Mouse (Mus musculus) mature B cell (primary cell): ENCODE measurements around the gene Vegfa.

Experiments used
- in situ Hi-C: fragments of 300-500 bp; cut with MboI; formaldehyde crosslinking; loops from 2 replicates; pipeline ENCODE4 v1.14.3; 2019

The Vegfa gene

GRCm38 (mm10) chr17:46051356-46051755 lies 19.2 kb upstream of the Vegfa start:
- in situ Hi-C loops, result no loop called here

- in situ Hi-C loops, result no loop called here
Measured at GRCm38 (mm10) chr17:46049567-46049966, 17.4 kb upstream of the Vegfa start.

- in situ Hi-C loops, result no loop called here
Measured at GRCm38 (mm10) chr17:46048184-46048583, 16.0 kb upstream of the Vegfa start.

DNA sequence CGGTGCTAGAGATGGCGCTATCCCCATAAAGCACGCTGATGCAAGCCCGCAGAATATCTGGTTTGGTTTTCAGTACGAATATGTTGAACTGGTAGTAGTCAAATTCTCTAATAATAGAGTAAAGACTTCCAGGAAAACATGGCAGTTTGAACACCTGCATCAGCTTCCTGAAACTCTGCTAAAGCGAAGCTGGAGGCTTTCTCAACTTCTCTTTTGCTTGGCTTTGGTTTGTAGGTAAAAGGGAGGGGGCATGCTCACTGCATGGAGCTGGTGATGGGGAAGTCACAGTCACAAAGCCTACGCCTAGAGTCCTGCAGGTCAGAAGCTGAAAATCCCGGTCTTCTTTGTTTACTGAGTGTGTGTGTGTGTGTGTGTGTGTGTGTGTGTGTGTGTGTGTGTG lies 13.6 kb upstream of the Vegfa start:
- in situ Hi-C loops, result no loop called here

DNA sequence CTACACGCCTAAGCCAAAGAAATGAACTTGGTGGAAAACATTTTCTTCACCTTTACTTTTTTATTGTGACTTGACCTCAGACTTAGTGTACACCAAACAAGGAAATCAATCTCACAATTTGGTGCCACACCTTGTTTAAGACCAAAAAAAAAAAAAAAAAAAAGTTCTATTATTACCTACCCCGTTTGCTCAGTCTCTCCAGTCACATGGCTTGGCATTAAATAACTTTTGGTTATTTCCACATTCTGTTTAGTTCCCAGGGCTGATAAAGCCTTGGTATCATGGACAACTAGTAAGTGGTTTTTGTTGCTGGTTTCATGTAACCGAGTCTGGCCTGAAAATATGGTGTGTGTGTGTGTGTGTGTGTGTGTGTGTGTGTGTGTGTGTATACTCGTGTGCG lies 12.8 kb upstream of the Vegfa start:
- in situ Hi-C loops, result no loop called here

DNA sequence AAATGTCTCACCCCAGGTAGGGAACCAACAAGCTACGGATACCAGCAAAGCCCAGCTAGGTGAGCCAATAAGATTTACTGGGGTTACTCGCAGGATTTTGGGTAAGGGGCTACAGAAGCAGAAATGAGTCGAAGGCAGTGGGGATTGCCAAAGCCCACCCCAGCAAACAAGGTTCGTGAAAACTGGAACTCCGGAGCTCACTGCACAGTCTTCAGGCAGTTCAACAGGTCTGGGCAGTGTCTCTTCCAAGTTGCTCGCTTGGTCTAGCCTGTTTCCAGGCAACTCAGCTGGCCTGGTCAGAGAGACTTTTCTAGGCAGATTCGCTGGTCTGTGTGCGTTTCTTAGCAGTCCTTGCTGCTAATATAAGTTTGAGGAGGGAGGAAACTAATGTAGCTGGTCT lies 10.0 kb upstream of the Vegfa start:
- in situ Hi-C loops, result no loop called here

- in situ Hi-C loops, result no loop called here
Measured at GRCm38 (mm10) chr17:46041679-46042078, 9.5 kb upstream of the Vegfa start.

GRCm38 (mm10) chr17:46041223-46041622 lies 9.1 kb upstream of the Vegfa start:
- in situ Hi-C loops, result no loop called here

GRCm38 (mm10) chr17:46040561-46040960 lies 8.4 kb upstream of the Vegfa start:
- in situ Hi-C loops, result no loop called here

DNA sequence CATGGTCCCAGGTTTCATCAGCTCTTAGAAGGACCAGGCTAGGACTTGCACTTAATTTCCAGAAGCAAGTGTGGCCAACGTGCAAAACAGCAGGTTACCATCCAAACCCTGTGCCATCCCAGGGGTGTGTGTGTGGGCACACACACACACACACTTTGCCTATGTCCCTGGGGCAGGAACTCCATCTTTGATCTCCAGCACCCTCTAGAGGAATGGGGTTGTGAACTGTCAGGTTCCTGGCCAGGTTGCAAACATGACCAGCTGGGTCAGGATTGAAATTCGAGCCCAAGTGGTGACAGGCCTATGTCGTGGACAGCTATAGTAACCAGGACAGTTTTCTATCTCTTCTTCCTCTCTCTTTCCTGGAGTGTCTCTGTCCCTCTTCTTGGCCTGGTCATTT lies 6.7 kb upstream of the Vegfa start:
- in situ Hi-C loops, result no loop called here

DNA sequence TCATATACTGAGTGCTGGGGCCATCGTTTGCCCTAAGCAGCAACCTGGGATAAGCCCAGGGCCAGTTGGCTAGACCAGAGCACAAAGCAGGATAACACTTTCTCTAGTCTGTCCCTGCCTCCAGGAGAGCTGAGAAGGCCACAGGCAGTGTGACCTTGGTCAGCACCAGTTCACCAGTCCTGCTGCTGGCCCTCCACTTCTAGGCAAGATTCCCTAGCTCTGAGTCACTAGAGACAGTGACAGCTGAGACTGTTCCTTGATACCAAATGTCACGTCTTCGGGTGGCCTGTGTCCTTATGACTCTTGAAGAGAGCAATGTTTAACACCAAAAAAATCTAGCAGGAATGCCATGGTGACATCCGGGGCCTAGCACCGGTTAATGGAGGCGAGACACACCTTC lies 4.2 kb upstream of the Vegfa start:
- in situ Hi-C loops, result no loop called here

GRCm38 (mm10) chr17:46034110-46034509 lies 1.9 kb upstream of the Vegfa start:
- in situ Hi-C loops, result loop anchor here (5.0 kb wide), 1 partner anchor 302 kb away; the partner anchor contains the start of gene 1600014C23Rik

DNA sequence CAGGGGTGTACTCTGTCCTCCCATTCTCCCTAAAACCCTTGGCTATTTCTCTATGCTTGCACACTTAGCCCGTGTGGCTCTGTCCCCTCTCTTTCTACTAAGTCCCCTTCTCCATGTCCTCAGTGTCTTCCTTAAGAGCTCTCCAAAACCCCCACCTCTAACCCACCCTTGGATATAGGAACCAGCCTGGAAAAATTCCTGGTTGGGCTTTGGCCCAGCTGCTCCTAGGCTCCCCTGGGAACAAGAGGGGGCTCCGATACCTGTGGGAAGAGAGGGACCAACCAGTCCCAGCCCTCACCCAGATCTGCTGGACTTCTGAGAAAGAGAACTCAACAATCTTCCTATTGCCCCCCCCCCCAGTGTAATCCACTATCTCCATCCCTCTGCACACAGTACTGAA lies 1.4 kb upstream of the Vegfa start:
- in situ Hi-C loops, result loop anchor here (5.0 kb wide), 1 partner anchor 301 kb away; the partner anchor contains the start of gene 1600014C23Rik

- in situ Hi-C loops, result loop anchor here (5.0 kb wide), 1 partner anchor 301 kb away; the partner anchor contains the start of gene 1600014C23Rik
Measured at GRCm38 (mm10) chr17:46033122-46033521, 953 bp upstream of the Vegfa start.

GRCm38 (mm10) chr17:46031621-46032211 lies 453 bp downstream of the Vegfa start:
- in situ Hi-C loops, result loop anchor here (5.0 kb wide), 1 partner anchor 299 kb away; the partner anchor contains the start of gene 1600014C23Rik

DNA sequence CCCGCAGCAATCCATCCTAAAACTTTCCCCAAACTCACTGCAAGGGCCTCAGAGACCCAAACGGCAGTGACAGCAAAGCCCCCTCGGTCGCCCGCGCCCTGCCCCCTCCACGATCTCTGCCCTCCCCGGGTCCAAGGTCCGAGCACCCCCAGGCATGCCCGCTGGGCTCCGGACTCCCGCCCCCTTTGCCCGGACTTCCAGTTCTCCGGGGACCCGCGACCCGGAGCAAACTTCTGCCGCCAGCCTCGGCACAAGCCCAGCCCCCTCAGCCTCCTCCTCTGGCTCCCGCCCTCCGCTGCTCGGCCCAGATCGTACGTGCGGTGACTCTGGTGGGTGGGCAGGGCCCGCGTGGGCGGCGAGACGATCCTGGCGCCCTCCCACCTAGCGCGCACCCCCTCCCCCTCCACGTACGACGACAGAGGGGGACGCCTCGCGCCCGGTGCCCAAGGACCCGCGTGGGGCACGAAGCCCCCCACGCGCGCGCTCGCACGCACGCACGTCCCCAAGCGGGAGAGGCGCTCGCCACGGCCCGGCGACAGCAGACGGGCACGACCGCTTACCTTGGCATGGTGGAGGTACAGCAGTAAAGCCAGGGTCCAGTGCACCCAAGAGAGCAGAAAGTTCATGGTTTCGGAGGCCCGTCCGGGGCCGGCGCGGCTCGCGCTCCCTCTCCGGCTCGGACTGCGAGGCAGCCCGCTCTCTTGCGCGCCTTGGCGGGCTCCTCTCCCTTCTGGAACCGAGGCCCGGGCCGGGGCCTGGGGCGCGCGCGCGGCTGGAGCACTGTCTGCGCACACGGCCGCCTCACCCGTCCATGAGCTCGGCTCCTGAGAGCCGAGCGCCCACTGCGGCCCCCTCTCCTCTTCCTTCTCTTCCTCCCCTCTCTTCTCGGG lies 1.2 kb downstream of the Vegfa start:
- in situ Hi-C loops, result loop anchor here (5.0 kb wide), 1 partner anchor 299 kb away; the partner anchor contains the start of gene 1600014C23Rik

DNA sequence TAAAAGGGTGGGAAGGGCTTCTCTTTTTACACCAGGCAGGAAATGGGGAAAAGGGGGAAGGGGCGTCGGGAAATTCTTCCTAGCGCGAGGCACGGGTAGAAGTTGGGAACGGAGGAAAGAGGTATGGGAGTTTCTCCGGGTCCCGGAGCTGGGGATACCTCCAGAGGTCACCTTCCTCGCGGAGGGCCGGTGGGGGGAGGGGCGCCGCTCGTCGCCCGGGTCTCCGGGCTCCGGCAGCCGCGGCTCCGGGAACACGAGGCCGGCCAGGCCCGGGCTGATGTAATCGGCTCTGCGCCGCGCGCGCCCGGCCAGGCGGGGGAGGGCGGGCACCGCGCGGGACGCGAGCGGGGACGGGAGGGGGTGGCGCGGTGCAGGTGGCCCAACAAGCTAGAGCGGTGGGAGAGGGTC lies 1.8 kb downstream of the Vegfa start:
- in situ Hi-C loops, result loop anchor here (5.0 kb wide), 1 partner anchor 298 kb away; the partner anchor contains the start of gene 1600014C23Rik

- in situ Hi-C loops, result loop anchor here (5.0 kb wide), 1 partner anchor 297 kb away; the partner anchor contains the start of gene 1600014C23Rik
Measured at GRCm38 (mm10) chr17:46029554-46030207, 2.5 kb downstream of the Vegfa start.

GRCm38 (mm10) chr17:46029052-46029553 lies 3.1 kb downstream of the Vegfa start:
- in situ Hi-C loops, result no loop called here

DNA sequence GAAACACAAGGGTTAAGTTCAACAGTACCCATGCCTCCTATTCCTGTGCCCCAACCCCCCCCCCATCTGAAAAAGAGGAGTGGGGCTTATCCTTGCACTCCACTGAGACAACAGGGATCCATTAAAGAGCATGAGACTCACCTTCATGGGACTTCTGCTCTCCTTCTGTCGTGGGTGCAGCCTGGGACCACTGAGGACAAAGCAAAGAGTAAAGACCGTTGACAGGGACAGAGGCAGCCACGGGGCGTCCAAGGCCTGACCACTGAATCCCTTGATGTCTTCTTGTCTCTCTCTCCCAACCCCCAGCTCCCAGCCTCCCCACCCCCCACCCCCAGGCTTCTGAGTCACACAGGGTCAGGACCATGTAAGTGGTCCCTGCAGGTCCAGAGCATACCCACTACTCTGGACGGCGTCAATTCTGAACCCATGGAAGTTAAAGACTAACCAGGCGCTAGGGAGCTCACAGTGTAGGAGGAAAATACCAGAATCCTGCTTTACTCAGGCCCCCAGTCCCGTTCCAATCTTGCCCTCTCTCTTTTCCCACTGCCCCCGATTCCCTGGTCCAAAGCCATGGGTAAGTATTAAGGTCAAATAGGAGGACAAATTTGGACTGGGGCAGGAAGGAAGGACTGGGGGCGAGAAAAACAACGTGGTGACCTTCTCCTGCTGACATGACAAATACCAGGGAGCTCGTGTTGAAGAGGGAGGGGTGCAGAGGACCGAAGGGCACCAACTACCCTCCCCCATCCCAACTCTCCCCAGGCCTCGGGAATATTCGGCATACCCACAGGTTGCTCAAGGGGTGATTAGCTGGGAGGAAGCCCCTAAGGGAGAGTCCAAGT lies 3.7 kb downstream of the Vegfa start:
- in situ Hi-C loops, result no loop called here
